Mouse (Mus musculus) CH12.LX (cell line): ENCODE data around the gene Samd4b. TPM values are rescaled to one million over a fixed set of nuclear protein-coding genes. Genes with fewer than 3 reads are reported as not detected.

ENCODE experiments used
- DNase-seq: peaks from one replicate; pipeline ENCODE4 v3.0.0-alpha.2; 2013; ENCODE audit errors: extremely low read depth
- H3K27ac ChIP-seq: 2 replicates; pipeline ENCODE4 v1.5.1; 2012; ENCODE audit warnings: low read depth, mild to moderate bottlenecking, control low read depth, moderate library complexity; ENCODE audit not compliant: insufficient read depth
- H3K27me3 ChIP-seq: replicated peaks from 2 replicates; pipeline ENCODE3; 2012; ENCODE audit warnings: inconsistent platforms
- H3K36me3 ChIP-seq, 2 experiments: replicated peaks in 1 of 2; 2 replicates each; pipeline versions ENCODE3 to v1.6.1; 2012; ENCODE audit warnings: inconsistent platforms in 1 of 2, low read length in 1 of 2, mild to moderate bottlenecking in 1 of 2, mixed read lengths in 1 of 2, moderate library complexity in 1 of 2; ENCODE audit not compliant: control insufficient read depth in 1 of 2, insufficient read depth in 1 of 2
- H3K4me1 ChIP-seq, 2 experiments: 2 replicates each; pipeline ENCODE4 v1.6.1; 2012; ENCODE audit warnings: inconsistent platforms in 1 of 2, moderate library complexity in 1 of 2; ENCODE audit not compliant: insufficient read depth in 2 of 2, control insufficient read depth in 1 of 2
- H3K4me2 ChIP-seq: 2 replicates; pipeline ENCODE4 v1.6.1; 2012; ENCODE audit warnings: low read depth, mild to moderate bottlenecking, control low read depth; ENCODE audit not compliant: poor library complexity, insufficient read depth, severe bottlenecking
- H3K4me3 ChIP-seq, 3 experiments: fragments of 150-350 bp in 1 of 3; sonication (generic) in 1 of 3; replicated peaks in 1 of 3; 2 replicates each; pipeline versions ENCODE3 to v1.5.1; 2011 to 2012; ENCODE audit warnings: low read depth in 2 of 3, low read length in 2 of 3, mild to moderate bottlenecking in 2 of 3, moderate library complexity in 2 of 3, control low read depth in 1 of 3, improper control_type of control experiment in 1 of 3, inconsistent platforms in 1 of 3, mixed read lengths in 1 of 3; ENCODE audit not compliant: poor library complexity in 1 of 3
- H3K79me2 ChIP-seq: replicated peaks from 2 replicates; pipeline ENCODE4 v1.6.1; 2012; ENCODE audit warnings: mild to moderate bottlenecking, moderate library complexity; ENCODE audit not compliant: control insufficient read depth, poor library complexity, insufficient read depth, severe bottlenecking; ENCODE audit errors: extremely low read depth
- H3K9ac ChIP-seq: 2 replicates; pipeline ENCODE4 v1.6.1; 2012; ENCODE audit warnings: low read depth, mild to moderate bottlenecking, control low read depth, moderate library complexity; ENCODE audit not compliant: insufficient read depth
- H3K9me3 ChIP-seq: replicated peaks from 2 replicates; pipeline ENCODE3; 2012; ENCODE audit warnings: low read length, inconsistent platforms, mixed read lengths
- BHLHE40 ChIP-seq: IDR thresholded peaks from 2 replicates; pipeline ENCODE4 v1.6.1; 2011; ENCODE audit warnings: mild to moderate bottlenecking, low read depth, low read length, improper control_type of control experiment
- CHD1 ChIP-seq: IDR thresholded peaks from 2 replicates; pipeline ENCODE4 v1.6.1; 2012; ENCODE audit warnings: low read depth, low read length, improper control_type of control experiment, inconsistent platforms
- CTCF ChIP-seq, 2 experiments: IDR thresholded peaks in 1 of 2; conservative IDR thresholded peaks in 1 of 2; 2 replicates each; pipeline ENCODE4 v1.5.1; 2011 to 2012; ENCODE audit warnings: low read depth in 2 of 2, low read length in 2 of 2, improper control_type of control experiment in 1 of 2, inconsistent platforms in 1 of 2, mild to moderate bottlenecking in 1 of 2, moderate library complexity in 1 of 2
- EP300 ChIP-seq: IDR thresholded peaks from 2 replicates; pipeline ENCODE4 v1.6.1; 2011; ENCODE audit warnings: low read length, improper control_type of control experiment
- IRF4 ChIP-seq: IDR thresholded peaks from 2 replicates; pipeline ENCODE4 v1.6.1; 2014; ENCODE audit warnings: low read depth, mild to moderate bottlenecking, inconsistent platforms, low read length, improper control_type of control experiment
- JUN ChIP-seq: IDR thresholded peaks from 2 replicates; pipeline ENCODE4 v1.6.1; 2011; ENCODE audit warnings: low read depth, mild to moderate bottlenecking, low read length, improper control_type of control experiment, moderate library complexity; ENCODE audit not compliant: insufficient read depth
- KAT2A ChIP-seq: IDR thresholded peaks from 2 replicates; pipeline ENCODE4 v1.6.1; 2012; ENCODE audit warnings: low read length, improper control_type of control experiment, inconsistent platforms; ENCODE audit not compliant: insufficient replicate concordance
- MAZ ChIP-seq: IDR thresholded peaks from 2 replicates; pipeline ENCODE4 v1.6.1; 2012; ENCODE audit warnings: low read depth, mild to moderate bottlenecking, inconsistent platforms, low read length, improper control_type of control experiment, moderate library complexity
- MYC ChIP-seq: IDR thresholded peaks from 2 replicates; pipeline ENCODE4 v1.6.1; 2011; ENCODE audit warnings: low read depth, mild to moderate bottlenecking, improper control_type of control experiment, low read length
- NELFE ChIP-seq: IDR thresholded peaks from 2 replicates; pipeline ENCODE4 v1.6.1; 2011; ENCODE audit warnings: low read depth, low read length, improper control_type of control experiment
- NRF1 ChIP-seq: IDR thresholded peaks from 2 replicates; pipeline ENCODE4 v1.6.1; 2014; ENCODE audit warnings: low read depth, mild to moderate bottlenecking, inconsistent platforms, low read length, improper control_type of control experiment, moderate library complexity
- RCOR1 ChIP-seq: conservative IDR thresholded peaks from 2 replicates; pipeline ENCODE4 v1.6.1; 2012; ENCODE audit warnings: low read depth, mild to moderate bottlenecking, inconsistent platforms, low read length, improper control_type of control experiment
- TBP ChIP-seq: conservative IDR thresholded peaks from 2 replicates; pipeline ENCODE4 v1.6.1; 2011; ENCODE audit warnings: low read depth, low read length, improper control_type of control experiment
- TCF12 ChIP-seq: IDR thresholded peaks from 2 replicates; pipeline ENCODE4 v1.6.1; 2014; ENCODE audit warnings: low read depth, mild to moderate bottlenecking, inconsistent platforms, low read length, improper control_type of control experiment
- UBTF ChIP-seq: IDR thresholded peaks from 2 replicates; pipeline ENCODE4 v1.6.1; 2012; ENCODE audit warnings: low read depth, mild to moderate bottlenecking, inconsistent platforms, low read length, improper control_type of control experiment, moderate library complexity
- USF1 ChIP-seq: IDR thresholded peaks from 2 replicates; pipeline ENCODE4 v1.6.1; 2014; ENCODE audit warnings: low read depth, mild to moderate bottlenecking, inconsistent platforms, low read length, improper control_type of control experiment
- USF2 ChIP-seq: conservative IDR thresholded peaks from 2 replicates; pipeline ENCODE4 v1.6.1; 2011; ENCODE audit warnings: low read depth, low read length, improper control_type of control experiment
- ZKSCAN1 ChIP-seq: IDR thresholded peaks from 2 replicates; pipeline ENCODE4 v1.6.1; 2012; ENCODE audit warnings: low read depth, inconsistent platforms, low read length, improper control_type of control experiment, borderline replicate concordance
- dilution Hi-C: fragments of 300-500 bp; cut with MboI; formaldehyde crosslinking; loops from 2 replicates; pipeline ENCODE4 v1.14.3; 2020; ENCODE audit warnings: low sequenced_read_pairs; ENCODE audit not compliant: extremely low pct_unique_long_range_greater_than_20kb, extremely low pct_ligation_motif_present
- in situ Hi-C: fragments of 300-500 bp; cut with MboI; formaldehyde crosslinking; loops from 3 replicates; pipeline ENCODE4 v1.14.3; 2019; ENCODE audit warnings: low sequenced_read_pairs, low pct_ligation_motif_present, low pct_unique_long_range_greater_than_20kb, mixed read lengths
- polyA plus RNA-seq: library from polyadenylated mRNA; unstranded; fragments of >175 nt; gene quantifications from 2 replicates; pipeline ENCODE4 v1.2.1, GENCODE M21; 2012; ENCODE audit warnings: low read depth; ENCODE audit not compliant: insufficient read length
- total RNA-seq, 2 experiments: library from RNA; depleted of rRNA; stranded (reverse); fragments of 300-350 nt in 1 of 2; fragments of >200 nt in 1 of 2; gene quantifications; 2 replicates each; pipeline ENCODE4 v1.2.3; 2012 to 2014

The Samd4b gene
- total and polyA plus RNA-seq, 3 experiments = 3.7 to 24.6 (median 10.0) TPM

- dilution Hi-C loops (no loop called here), in situ Hi-C loops (no loop called here)
- Histone ChIP-seq H3K9ac (no peak overlapping the region), H3K4me1 (peaks cover 7 to 15% of the 10 kb centered on the region in 2 experiments), H3K27ac (no peak overlapping the region), H3K36me3 (peaks cover 0 to 46% of the 10 kb centered on the region in 2 experiments), H3K9me3 (no peaks in the 10 kb centered on the region), H3K79me2 (no peaks in the 10 kb centered on the region), H3K4me2 (no peak overlapping the region), H3K4me3 (no peak overlapping the region), H3K27me3 (no peaks in the 10 kb centered on the region)
- no peak for DNase-seq
- TF ChIP-seq NRF1 (no peak), USF2 (no peak), TBP (no peak), KAT2A (no peak), ZKSCAN1 (no peak), EP300 (no peak), TCF12 (no peak), JUN (no peak)
These were observed 230.2 kb downstream of the Samd4b start for GRCm38 (mm10) chr7:28367663-28368275.

- H3K9me3 ChIP-seq = no peaks in the 10 kb centered on the region
- no peak overlapping the region for H3K27ac ChIP-seq
- dilution Hi-C loops (no loop called here), in situ Hi-C loops (no loop called here)
- no peak for TF ChIP-seq NELFE
- no peak for TF ChIP-seq USF1
- no peak for TF ChIP-seq MAZ
- TF ChIP-seq CHD1 = no peak
- TF ChIP-seq BHLHE40 = no peak
- TF ChIP-seq ZKSCAN1 = no peak
- TF ChIP-seq UBTF = no peak
- TF ChIP-seq MYC = no peak
- TF ChIP-seq IRF4 = no peak
- no peak for TF ChIP-seq CTCF (conservative IDR thresholded peaks at IDR 0.05 in 1 of 2, IDR thresholded peaks at IDR 0.05 in 1 of 2; ENCODE audit: low read depth in 2 of 2, low read length in 2 of 2)
- no peak for TF ChIP-seq RCOR1
- no peak overlapping the region for H3K4me3 ChIP-seq
- H3K9ac ChIP-seq = no peak overlapping the region
- no peaks in the 10 kb centered on the region for H3K79me2 ChIP-seq
- no peaks in the 10 kb centered on the region for H3K27me3 ChIP-seq
- H3K4me1 ChIP-seq = peaks cover 3 to 12% of the 10 kb centered on the region in 2 experiments
- H3K36me3 ChIP-seq = peaks cover 11 to 62% of the 10 kb centered on the region in 2 experiments
- no peak for DNase-seq
- H3K4me2 ChIP-seq = no peak overlapping the region
These were observed 235.4 kb downstream of the Samd4b start for GRCm38 (mm10) chr7:28362441-28363060.
